Mouse (Mus musculus) intestine, embryonic 14.5 days (tissue): ENCODE measurements around the gene Fat4. TPM values are rescaled to one million over a fixed set of nuclear protein-coding genes. Genes with fewer than 3 reads are reported as not detected.

Source experiments
- ATAC-seq: fragments of 200-750 bp; cut with Nextera tagmentation; replicated peaks from 2 replicates; pipeline ENCODE4 v1.8.0; 2017; ENCODE audit warnings: low read depth, moderate number of reproducible peaks, moderate TSS enrichment, moderate library complexity; ENCODE audit not compliant: low FRiP score, low TSS enrichment
- DNase-seq: peaks from one replicate; pipeline ENCODE4 v3.0.0-alpha.2; 2018; ENCODE audit warnings: low spot score
- H3K27ac ChIP-seq: fragments of 300-500 bp; sonication (generic); 2 replicates; pipeline ENCODE4 v1.5.1; 2014; ENCODE audit warnings: low read depth, mild to moderate bottlenecking, control low read depth
- H3K27me3 ChIP-seq: fragments of 300-500 bp; sonication (generic); replicated peaks from 2 replicates; pipeline ENCODE4 v1.6.1; 2014; ENCODE audit warnings: low read length, control low read depth; ENCODE audit not compliant: control insufficient read depth, insufficient read depth
- H3K36me3 ChIP-seq: fragments of 300-500 bp; sonication (generic); 2 replicates; pipeline ENCODE4 v1.6.1; 2014; ENCODE audit warnings: low read length, control low read depth; ENCODE audit not compliant: control insufficient read depth, insufficient read depth
- H3K4me1 ChIP-seq: fragments of 300-500 bp; sonication (generic); replicated peaks from 2 replicates; pipeline ENCODE4 v1.6.1; 2014; ENCODE audit warnings: low read length, control low read depth, mixed read lengths; ENCODE audit not compliant: control insufficient read depth, insufficient read depth
- H3K4me2 ChIP-seq: fragments of 300-500 bp; sonication (generic); 2 replicates; pipeline ENCODE4 v1.6.1; 2014; ENCODE audit warnings: low read length
- H3K4me3 ChIP-seq: fragments of 300-500 bp; sonication (generic); 2 replicates; pipeline ENCODE4 v1.5.1; 2014; ENCODE audit warnings: low read depth, low read length, control low read depth, mixed read lengths
- H3K9ac ChIP-seq: fragments of 300-500 bp; sonication (generic); 2 replicates; pipeline ENCODE4 v1.6.1; 2014; ENCODE audit warnings: mild to moderate bottlenecking, low read length
- H3K9me3 ChIP-seq: fragments of 300-500 bp; sonication (generic); 2 replicates; pipeline ENCODE4 v1.6.1; 2016; ENCODE audit warnings: low read length, control low read depth; ENCODE audit not compliant: control insufficient read depth
- WGBS: fragments of 180-500 bp; shearing (Covaris S2); extraction: QIAGEN DNeasy Blood & Tissue Kit; methylation state at CpG from one replicate; pipeline ENCODE4 v1.1.7; 2014; 5-methylcytosine and 5-hydroxymethylcytosine counted together
- polyA plus RNA-seq: library from polyadenylated mRNA; unstranded; fragments of >200 nt; fragmentation: Nextera tagmentation; extraction: Ambion mirVana; gene quantifications from 2 replicates; pipeline ENCODE4 v1.2.1, GENCODE M21; 2014

Fat4 gene
- polyA plus RNA-seq, 1 experiment from 2014 or later: 11.1 TPM

- H3K4me3 ChIP-seq: no peak overlapping the region
- H3K4me1 ChIP-seq: no peaks in the 10 kb centered on the region
- H3K27ac ChIP-seq: no peak overlapping the region
- H3K36me3 ChIP-seq: no peaks in the 10 kb centered on the region
- DNase-seq: no peak
- WGBS: 92% methylated on average over 2 of the region's 2 CpGs
- no peaks in the 10 kb centered on the region for H3K9me3 ChIP-seq
- no peak for ATAC-seq
- no peaks in the 10 kb centered on the region for H3K27me3 ChIP-seq
- no peak overlapping the region for H3K9ac ChIP-seq
- no peak overlapping the region for H3K4me2 ChIP-seq
Observed at GRCm38 (mm10) chr3:38871291-38871690, 15.4 kb upstream of the Fat4 start.

DNA sequence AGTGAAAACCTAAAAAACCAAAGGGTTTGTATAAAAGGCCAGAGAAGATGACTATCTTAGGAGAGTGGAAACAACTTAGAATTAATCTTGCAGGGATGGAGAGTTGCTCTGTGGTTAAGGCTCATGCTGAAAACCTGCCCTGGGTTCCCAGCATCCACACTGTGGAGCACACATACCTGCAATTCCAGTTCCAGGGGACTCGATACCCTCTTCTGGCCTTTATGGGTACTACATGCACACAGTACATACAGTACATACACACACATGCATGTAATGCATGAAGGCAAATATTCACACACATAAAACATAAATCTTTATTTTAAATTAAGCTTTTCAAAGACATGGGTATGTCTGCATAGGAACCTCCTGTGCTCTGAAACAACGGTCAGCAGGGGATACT, 10.9 kb upstream of the Fat4 start:
- DNase-seq: no peak
- no peak overlapping the region for H3K4me3 ChIP-seq
- no peaks in the 10 kb centered on the region for H3K4me1 ChIP-seq
- no peaks in the 10 kb centered on the region for H3K36me3 ChIP-seq
- H3K9ac ChIP-seq: no peak overlapping the region
- no peak overlapping the region for H3K27ac ChIP-seq
- H3K4me2 ChIP-seq: no peak overlapping the region
- no peak for ATAC-seq
- no peaks in the 10 kb centered on the region for H3K27me3 ChIP-seq
- peaks cover 3% of the 10 kb centered on the region; the same call in 1 of the 2 replicates for H3K9me3 ChIP-seq
- WGBS: 97% methylated on average over 2 of the region's 2 CpGs

GRCm38 (mm10) chr3:38876706-38877105, 10.0 kb upstream of the Fat4 start:
- no peak for DNase-seq
- ATAC-seq: no peak
- 94% methylated on average over 4 of the region's 4 CpGs for WGBS

GRCm38 (mm10) chr3:38882778-38883177, 4.0 kb upstream of the Fat4 start:
- H3K4me2 ChIP-seq: no peak overlapping the region
- H3K4me1 ChIP-seq: no peaks in the 10 kb centered on the region
- WGBS: 65% methylated on average over 6 of the region's 6 CpGs
- no peak overlapping the region for H3K4me3 ChIP-seq
- H3K9me3 ChIP-seq: peaks cover 3% of the 10 kb centered on the region; the same call in 1 of the 2 replicates
- no peak for ATAC-seq
- H3K36me3 ChIP-seq: no peaks in the 10 kb centered on the region
- 0 out of 2 replicates have a peak, but pooled peaks cover 5% of the 10 kb centered on the region for H3K27me3 ChIP-seq
- no peak overlapping the region for H3K9ac ChIP-seq
- peak; percentile 61 for DNase-seq
- no peak overlapping the region for H3K27ac ChIP-seq

More at GRCm38 (mm10) chr3:38876706-38877105, 10.0 kb upstream of the Fat4 start:
- no peak overlapping the region for H3K27ac ChIP-seq
- H3K27me3 ChIP-seq: no peaks in the 10 kb centered on the region
- no peak overlapping the region for H3K4me3 ChIP-seq
- H3K9me3 ChIP-seq: peaks cover 3% of the 10 kb centered on the region; the same call in 1 of the 2 replicates
- H3K4me1 ChIP-seq: no peaks in the 10 kb centered on the region
- no peak overlapping the region for H3K9ac ChIP-seq
- H3K36me3 ChIP-seq: no peaks in the 10 kb centered on the region
- H3K4me2 ChIP-seq: no peak overlapping the region

GRCm38 (mm10) chr3:38883676-38884075, 3.1 kb upstream of the Fat4 start:
- ATAC-seq (no peak), DNase-seq (no peak)
- Histone ChIP-seq H3K9ac (0 out of 2 replicates have a peak overlapping the region, but pooled peaks have one; percentile 22), H3K4me3 (peak overlapping the region; percentile 86; the same call in 1 of the 2 replicates), H3K4me2 (peak overlapping the region; percentile 75; the same call in 1 of the 2 replicates), H3K27ac (no peak overlapping the region), H3K4me1 (no peaks in the 10 kb centered on the region), H3K36me3 (no peaks in the 10 kb centered on the region), H3K9me3 (no peaks in the 10 kb centered on the region), H3K27me3 (0 out of 2 replicates have a peak, but pooled peaks cover 5% of the 10 kb centered on the region)
- WGBS: 50% methylated on average over 9 of the region's 9 CpGs

- Histone ChIP-seq H3K9ac (0 out of 2 replicates have a peak overlapping the region, but pooled peaks have one; percentile 22), H3K36me3 (0 out of 2 replicates have a peak, but pooled peaks cover 5% of the 10 kb centered on the region), H3K27ac (no peak overlapping the region), H3K4me3 (peak overlapping the region; percentile 86), H3K27me3 (0 out of 2 replicates have a peak, but pooled peaks cover 5% of the 10 kb centered on the region), H3K9me3 (no peaks in the 10 kb centered on the region), H3K4me1 (no peaks in the 10 kb centered on the region; the same call in 1 of the 2 replicates), H3K4me2 (peak overlapping the region; percentile 75)
- 0% methylated on average over 6 of the region's 6 CpGs for WGBS
- peak; percentile 94 for DNase-seq
- no peak for ATAC-seq
Observed at GRCm38 (mm10) chr3:38884276-38884675, 2.5 kb upstream of the Fat4 start.

GRCm38 (mm10) chr3:38884919-38885418, 1.8 kb upstream of the Fat4 start:
- WGBS: under 1% methylated on average over 24 of the region's 24 CpGs
- DNase-seq (peak; percentile 85), ATAC-seq (peak; percentile 14; the same call in 1 of the 2 replicates)
- Histone ChIP-seq H3K27me3 (0 out of 2 replicates have a peak, but pooled peaks cover 5% of the 10 kb centered on the region), H3K36me3 (peaks cover 10% of the 10 kb centered on the region; the same call in 1 of the 2 replicates), H3K27ac (peak overlapping the region; percentile 79), H3K4me2 (peak overlapping the region; percentile 75), H3K9ac (peak overlapping the region; percentile 74), H3K9me3 (no peaks in the 10 kb centered on the region), H3K4me1 (peaks cover 5% of the 10 kb centered on the region; the same call in 1 of the 2 replicates), H3K4me3 (peak overlapping the region; percentile 86)

DNA sequence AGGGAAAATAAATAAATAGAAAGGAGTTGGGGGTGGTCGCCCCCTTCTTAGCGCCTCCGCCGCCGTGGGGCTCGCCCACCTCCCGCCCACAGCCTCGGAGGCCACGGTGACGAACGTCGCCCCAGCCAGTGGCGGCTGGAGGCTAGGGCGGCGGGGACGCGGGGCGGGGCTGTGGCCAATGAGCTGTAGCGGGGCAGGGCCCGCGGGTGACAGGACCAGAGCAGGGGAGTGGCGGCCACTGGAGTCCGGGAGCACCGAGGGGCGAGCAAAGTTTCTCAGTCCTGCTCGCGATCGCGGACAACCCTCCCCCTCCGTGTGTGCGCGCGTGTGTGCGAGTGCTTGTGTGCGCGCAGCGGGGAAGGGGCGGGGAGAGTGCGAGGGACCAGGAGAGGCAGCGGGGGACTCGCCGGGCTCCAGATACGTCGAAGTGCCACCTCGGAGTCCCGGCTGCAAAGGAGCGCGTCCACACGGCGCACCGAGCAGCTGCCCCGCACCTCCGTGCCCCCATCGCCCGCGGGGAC, 1.2 kb upstream of the Fat4 start:
- Histone ChIP-seq H3K4me2 (peak overlapping the region; percentile 75), H3K4me3 (peak overlapping the region; percentile 86), H3K27me3 (0 out of 2 replicates have a peak, but pooled peaks cover 5% of the 10 kb centered on the region), H3K36me3 (peaks cover 15% of the 10 kb centered on the region; the same call in 1 of the 2 replicates), H3K9me3 (no peaks in the 10 kb centered on the region), H3K27ac (peak overlapping the region; percentile 79), H3K9ac (peak overlapping the region; percentile 74), H3K4me1 (peaks cover 7% of the 10 kb centered on the region; the same call in 1 of the 2 replicates)
- ATAC-seq: peak; percentile 82
- WGBS: under 1% methylated on average over 56 of the region's 56 CpGs
- peak; percentile 90 for DNase-seq
